Mouse (Mus musculus) Patski (cell line): Measurements from ENCODE around the gene Wdr77. TPM values are rescaled to one million over a fixed set of nuclear protein-coding genes. Genes with fewer than 3 reads are reported as not detected.
A peak's percentile ranks its signal among the peaks of the same experiment; 100 is the strongest.
"Not testable (repeated sequence)": the region's sequence is repeated elsewhere in the genome, so short reads cannot be mapped to it uniquely, and the experiment has no call there.

Experiments used
- ATAC-seq: fragments of 100-300 bp; one replicate; pipeline ENCODE4 v1.8.0; 2021
- CTCF ChIA-PET: fragments of 350-600 bp; sonication (Branson Sonifier 250); formaldehyde crosslinking; loops from one replicate; lab custom pipeline; 2022; ENCODE audit warnings: inconsistent platforms; lab: Charles Lee
- POLR2A ChIA-PET: fragments of 350-600 bp; sonication (Branson Sonifier 250); formaldehyde crosslinking; loops from one replicate; lab custom pipeline; 2022; ENCODE audit warnings: antibody characterized with exemption, inconsistent platforms; lab: Charles Lee
- DNase-seq: peaks from one replicate; pipeline ENCODE4 v3.0.0-alpha.2; 2011; ENCODE audit warnings: low read depth, low spot score
- H3K27me3 ChIP-seq: fragments of 371-371 bp; one replicate; pipeline ENCODE4 v1.5.1; 2021
- CTCF ChIP-seq: fragments of 100-300 bp; IDR thresholded peaks from one replicate; pipeline ENCODE4 v1.5.1; 2021
- in situ Hi-C: fragments of 300-500 bp; cut with MboI; formaldehyde crosslinking; loops from 3 replicates; pipeline ENCODE4 v1.11.1; 2018; ENCODE audit warnings: low pct_unique_long_range_greater_than_20kb, mixed read lengths
- polyA plus RNA-seq: library from polyadenylated mRNA; unstranded; gene quantifications from one replicate; pipeline ENCODE4 v1.2.3, GENCODE M21; 2021

Wdr77 gene
- polyA plus RNA-seq, 1 experiment from 2014 or later: 92.0 TPM

GRCm38 (mm10) chr3:105974174-105974573, 15.0 kb downstream of the Wdr77 start:
- in situ Hi-C loops: loop anchor here (25.0 kb wide), 1 partner anchor 1338 kb away; no protein-coding TSS in a partner anchor
- POLR2A ChIA-PET: interaction anchor here (1.1 kb wide), 1 partner anchor 31 kb away, joined by 3 read pairs; no protein-coding TSS in a partner anchor
- TF ChIP-seq CTCF: no peak
- no peaks in the 10 kb centered on the region for H3K27me3 ChIP-seq
- CTCF ChIA-PET: interaction anchor here (1.4 to 1.8 kb wide), 2 partner anchors 13 to 18 kb away, joined by 3 to 5 read pairs; no protein-coding TSS in a partner anchor
- ATAC-seq (no peak), DNase-seq (no peak)

- in situ Hi-C loops: loop anchor here (5.0 to 10.0 kb wide), 2 partner anchors 458 to 885 kb away; no protein-coding TSS in a partner anchor
- H3K27me3 ChIP-seq, DNase-seq, ATAC-seq, POLR2A ChIA-PET, CTCF ChIA-PET: not testable (repeated sequence)
These were observed 30.4 kb downstream of the Wdr77 start for GRCm38 (mm10) chr3:105989611-105990010.

DNA sequence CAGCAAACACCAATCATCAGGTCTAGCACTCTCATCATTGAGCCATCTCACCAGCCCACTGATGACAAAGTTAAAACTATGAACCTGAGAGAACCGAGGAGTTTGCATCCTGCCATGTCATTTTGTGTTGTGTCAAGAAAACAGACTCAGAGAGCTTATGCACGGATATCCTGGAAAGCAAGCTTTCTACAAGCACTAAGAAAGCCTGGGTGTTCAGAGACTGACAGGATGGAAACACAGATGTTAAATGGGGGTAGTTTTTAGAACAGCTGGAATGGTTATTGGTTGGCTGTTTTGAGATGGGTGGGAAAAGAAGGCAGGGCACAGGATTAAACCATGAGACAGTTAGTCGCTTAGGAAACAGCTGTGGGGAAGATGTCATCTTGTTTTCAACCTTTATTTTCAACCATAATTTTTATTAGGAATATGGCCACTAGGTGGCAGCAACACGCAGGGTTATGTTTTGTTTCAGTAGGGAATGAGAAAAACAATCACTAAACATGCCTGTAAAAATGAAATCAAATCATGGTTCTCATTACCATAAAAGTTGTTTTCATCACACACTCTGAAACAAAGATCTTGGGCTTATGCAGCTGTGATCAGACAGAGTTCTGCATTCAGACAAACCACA, 32.6 kb downstream of the Wdr77 start:
- peak; percentile 66 for ATAC-seq
- in situ Hi-C loops: loop anchor here (5.0 to 10.0 kb wide), 2 partner anchors 456 to 883 kb away; no protein-coding TSS in a partner anchor
- CTCF ChIA-PET: interaction anchor here (0.7 to 1.3 kb wide), 6 partner anchors 10 to 460 kb away, joined by 3 to 5 read pairs (median 3); no protein-coding TSS in a partner anchor
- POLR2A ChIA-PET: no interaction called here
- peak; percentile 62 for TF ChIP-seq CTCF
- no peak for DNase-seq
- peaks cover 9% of the 10 kb centered on the region for H3K27me3 ChIP-seq

GRCm38 (mm10) chr3:105994730-105995129, 35.6 kb downstream of the Wdr77 start:
- in situ Hi-C loops: loop anchor here (5.0 to 10.0 kb wide), 2 partner anchors 453 to 880 kb away; no protein-coding TSS in a partner anchor
- no peak for ATAC-seq

DNA sequence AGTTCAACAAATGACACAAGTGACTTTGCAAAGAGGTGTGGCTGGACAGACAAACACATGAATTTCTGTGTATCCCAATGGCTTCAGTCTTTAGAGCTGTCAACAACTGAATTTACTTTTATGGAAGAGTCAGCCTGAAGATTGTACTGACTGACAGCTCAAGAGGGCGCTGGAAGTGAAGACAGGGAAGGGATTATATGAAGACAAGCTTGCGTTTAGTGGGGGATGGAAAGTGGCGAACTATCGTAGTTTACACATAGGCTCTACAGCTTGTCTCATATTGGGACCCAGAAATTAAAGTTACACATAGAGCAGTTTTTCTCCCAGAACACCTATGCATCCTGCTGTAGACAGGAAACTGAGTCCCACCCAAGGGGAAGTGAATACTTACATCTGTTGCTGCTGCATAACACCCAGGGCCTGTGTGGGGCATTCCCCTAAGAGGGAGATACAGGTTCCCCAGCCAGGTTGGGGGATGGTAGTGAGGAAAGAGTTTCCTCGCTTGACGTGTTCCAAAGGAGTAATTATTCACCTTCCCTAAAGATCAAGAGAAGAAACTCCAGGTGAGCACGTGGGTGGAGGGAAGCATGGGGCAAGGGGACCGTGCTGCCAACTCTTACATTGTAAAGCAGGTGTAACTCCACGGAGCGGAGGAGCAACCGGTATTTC, 41.7 kb downstream of the Wdr77 start:
- DNase-seq (no peak), ATAC-seq (peak; percentile 6)
- no peak for TF ChIP-seq CTCF
- H3K27me3 ChIP-seq: peaks cover 19% of the 10 kb centered on the region
- POLR2A ChIA-PET: no interaction called here
- CTCF ChIA-PET: no interaction called here
- in situ Hi-C loops: no loop called here

More at GRCm38 (mm10) chr3:105994730-105995129, 35.6 kb downstream of the Wdr77 start:
- no peak for TF ChIP-seq CTCF
- ChIA-PET POLR2A (no interaction called here), CTCF (no interaction called here)
- DNase-seq: no peak
- peaks cover 24% of the 10 kb centered on the region for H3K27me3 ChIP-seq

DNA sequence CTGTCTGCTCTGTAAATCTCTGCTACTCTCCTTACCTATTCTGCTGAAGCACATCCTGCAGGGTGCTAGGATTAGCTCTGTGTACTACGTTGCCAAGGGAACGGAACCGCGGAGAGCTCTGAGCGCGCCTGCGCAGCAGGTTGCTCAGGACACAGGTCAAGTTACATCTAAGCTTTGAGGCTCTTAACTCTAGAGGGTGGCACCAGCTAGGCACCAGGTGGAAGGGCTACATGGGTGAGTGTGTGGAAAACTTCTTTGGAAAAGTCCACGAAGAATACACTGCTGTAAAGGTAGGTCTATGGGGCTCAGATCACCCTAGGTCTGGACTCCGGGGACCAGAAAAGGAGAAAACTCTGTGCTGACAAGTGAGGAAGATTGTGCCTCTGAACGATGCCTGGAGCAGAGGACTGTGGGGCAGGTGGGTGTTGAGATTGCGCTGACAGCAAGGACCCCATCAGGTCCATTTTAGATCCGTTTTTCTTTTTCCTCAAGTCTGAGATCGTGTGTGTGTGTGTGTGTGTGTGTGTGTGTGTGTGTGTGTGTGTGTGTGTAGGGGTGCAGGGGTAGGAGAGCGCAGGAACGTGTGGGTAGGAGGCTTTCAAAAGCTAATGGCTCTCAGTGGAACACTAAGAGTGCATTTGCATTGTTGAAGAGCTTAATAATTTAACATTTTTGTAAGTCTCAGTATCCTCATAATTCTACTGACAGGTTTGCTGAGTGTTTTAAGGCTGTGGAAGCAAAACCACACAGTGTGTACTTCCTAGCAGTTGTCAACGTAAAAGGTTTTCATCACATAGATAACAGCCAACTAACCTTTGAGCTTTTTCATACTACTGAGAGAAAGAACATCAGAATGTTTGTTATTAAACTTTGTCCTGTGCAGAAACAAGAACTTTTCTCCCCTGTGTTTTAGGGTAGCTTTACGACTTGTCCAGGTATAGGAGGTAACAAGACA, 42.5 kb downstream of the Wdr77 start:
- ATAC-seq: peak; percentile 90
- in situ Hi-C loops: no loop called here
- H3K27me3 ChIP-seq: peaks cover 19% of the 10 kb centered on the region
- TF ChIP-seq CTCF: no peak
- POLR2A ChIA-PET: interaction anchor here (0.7 kb wide), 1 partner anchor 37 kb away, joined by 5 read pairs; no protein-coding TSS in a partner anchor
- CTCF ChIA-PET: no interaction called here
- DNase-seq: peak; percentile 20

DNA sequence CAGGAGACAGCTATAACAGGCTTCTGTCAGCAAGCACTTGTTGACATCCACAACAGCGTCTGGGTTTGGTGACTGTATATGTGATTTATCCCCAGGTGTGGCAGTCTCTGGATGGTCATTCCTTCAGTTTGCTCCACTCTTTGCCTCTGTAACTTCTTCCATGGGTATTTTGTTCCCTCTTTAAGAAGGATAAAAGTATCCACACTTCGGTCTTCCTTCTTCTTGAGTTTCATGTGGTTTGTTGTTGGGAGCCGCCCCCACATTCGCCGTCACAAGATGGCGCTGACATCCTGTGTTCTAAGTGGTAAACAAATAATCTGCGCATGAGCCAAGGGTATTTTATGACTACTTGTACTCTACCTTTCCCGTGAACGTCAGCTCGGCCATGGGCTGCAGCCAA, 44.2 kb downstream of the Wdr77 start:
- in situ Hi-C loops, POLR2A ChIA-PET, ATAC-seq, DNase-seq, CTCF ChIA-PET: not testable (repeated sequence)
- peak; percentile 15 for TF ChIP-seq CTCF
- peaks cover 11% of the 10 kb centered on the region for H3K27me3 ChIP-seq

DNA sequence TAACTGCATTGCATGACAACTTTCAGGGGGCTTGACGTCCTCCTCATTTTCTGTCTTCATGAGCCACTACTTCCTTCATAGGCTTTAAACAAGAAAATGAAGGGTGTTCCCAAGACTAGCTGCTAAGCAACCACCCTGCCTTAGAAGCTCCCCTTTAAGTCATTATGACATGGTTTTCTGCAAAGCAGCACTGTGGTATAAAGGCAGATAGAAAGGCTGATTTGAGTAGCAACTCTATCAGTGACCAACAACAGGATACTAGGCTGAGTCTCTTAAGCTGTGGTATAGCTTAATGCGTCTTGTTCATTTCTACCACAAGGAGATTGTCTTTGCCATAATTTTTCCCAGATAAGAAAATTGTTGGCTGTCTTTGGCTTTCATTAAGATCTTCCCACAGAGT, 55.4 kb downstream of the Wdr77 start, which contains the start of gene Pifo:
Pifo (minus strand) TSS at position 101 of the 400 bp plus-strand sequence.
- POLR2A ChIA-PET: no interaction called here

More for the DNA sequence above, 55.4 kb downstream of the Wdr77 start, which contains the start of gene Pifo:
- peaks cover 16% of the 10 kb centered on the region for H3K27me3 ChIP-seq
- CTCF ChIA-PET: no interaction called here
- DNase-seq (no peak), ATAC-seq (no peak)
- no peak for TF ChIP-seq CTCF
- in situ Hi-C loops: no loop called here

Other genes with a start within 250 kb of the Wdr77 start
- 165 TPM for gene Rap1a, start 158.0 kb upstream of the Wdr77 start, polyA plus RNA-seq
- gene Adora3, start 88.5 kb upstream of the Wdr77 start, polyA plus RNA-seq: not detected
- gene Tmigd3, start 88.5 kb upstream of the Wdr77 start, polyA plus RNA-seq: not detected
- gene I830077J02Rik, start 26.7 kb upstream of the Wdr77 start, polyA plus RNA-seq: 0.09 TPM
- 723 TPM for gene Atp5f1, start 730 bp downstream of the Wdr77 start, polyA plus RNA-seq
- 1.9 TPM for gene Ovgp1, start 14.3 kb downstream of the Wdr77 start, polyA plus RNA-seq
- not detected for gene Pifo, start 55.3 kb downstream of the Wdr77 start, polyA plus RNA-seq
- gene Chil5, start 73.4 kb downstream of the Wdr77 start, polyA plus RNA-seq: not detected
- not detected for gene Chia1, start 153.9 kb downstream of the Wdr77 start, polyA plus RNA-seq
- gene Chil3, start 208.2 kb downstream of the Wdr77 start, polyA plus RNA-seq: not detected